Mouse (Mus musculus): Measurements from ENCODE around the gene Cd68. TPM values are rescaled to one million over a fixed set of nuclear protein-coding genes. Genes with fewer than 3 reads are reported as not detected.
A peak's percentile ranks its signal among the peaks of the same experiment; 100 is the strongest.

The Cd68 gene
- 3.7 and 4.5 TPM in 2 replicates for polyA plus RNA-seq (2012; rRNA removed)

DNA sequence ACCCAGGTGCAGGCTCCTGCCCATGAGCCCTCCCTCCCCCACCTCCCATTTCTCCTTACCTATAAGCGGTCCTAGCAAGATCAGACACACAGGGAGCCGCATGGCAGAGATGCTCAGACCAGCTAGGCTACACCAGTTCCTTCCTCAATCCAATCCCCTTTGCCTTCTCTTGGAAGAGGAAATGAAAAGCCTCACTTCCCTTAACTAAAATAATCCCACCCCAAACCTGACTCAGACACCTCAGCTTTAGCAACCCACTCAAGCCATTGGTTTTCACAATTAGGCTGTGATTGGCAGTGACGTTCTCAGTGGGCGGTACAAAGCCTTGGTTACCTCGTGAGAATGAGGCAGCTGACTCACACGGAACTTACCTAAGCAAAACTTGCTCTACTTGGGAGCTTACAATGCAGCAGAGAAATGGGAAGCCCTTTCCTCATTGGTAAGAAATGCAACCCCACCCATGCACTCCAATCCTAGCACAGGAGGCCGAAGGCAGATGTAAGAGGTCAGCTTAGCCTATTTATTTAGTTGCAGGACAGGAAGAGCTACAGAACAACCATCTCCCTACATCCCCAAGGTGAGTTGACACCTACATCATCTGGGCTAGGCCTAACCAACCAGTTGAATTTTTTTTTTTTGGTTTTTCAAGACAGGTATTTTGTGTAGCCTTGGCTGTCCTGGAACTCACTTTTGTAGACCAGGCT lies at the start of gene Cd68:
Gene Cd68, minus strand, starts transcription at position 193 of the 704 bp plus-strand sequence.
- TF ChIP-seq CTCF (IDR thresholded peaks at IDR 0.05; ENCODE audit: borderline replicate concordance, insufficient read depth, low read depth, low read length), result no peak
- TF ChIP-seq POLR2A (IDR thresholded peaks at IDR 0.05; ENCODE audit: borderline replicate concordance, insufficient read depth, low read length), result no peak
- no peak within 1 kb of the TSS for H3K4me3 ChIP-seq (replicated peaks; ENCODE audit: insufficient read depth, low read depth, low read length)
- H3K27me3 ChIP-seq (ENCODE audit: control insufficient read depth, insufficient read depth, low read length), result no peaks in the 10 kb centered on the region
- WGBS, result 42% methylated on average over 7 of the region's 7 CpGs
- H3K27ac ChIP-seq (ENCODE audit: insufficient read depth, low read length), result no peak within 1 kb of the TSS
- DNase-seq, result no peak
- peaks cover 3% of the 10 kb centered on the region; the same call in 1 of the 2 replicates for H3K4me1 ChIP-seq (ENCODE audit: control insufficient read depth, insufficient read depth, low read length)

DNA sequence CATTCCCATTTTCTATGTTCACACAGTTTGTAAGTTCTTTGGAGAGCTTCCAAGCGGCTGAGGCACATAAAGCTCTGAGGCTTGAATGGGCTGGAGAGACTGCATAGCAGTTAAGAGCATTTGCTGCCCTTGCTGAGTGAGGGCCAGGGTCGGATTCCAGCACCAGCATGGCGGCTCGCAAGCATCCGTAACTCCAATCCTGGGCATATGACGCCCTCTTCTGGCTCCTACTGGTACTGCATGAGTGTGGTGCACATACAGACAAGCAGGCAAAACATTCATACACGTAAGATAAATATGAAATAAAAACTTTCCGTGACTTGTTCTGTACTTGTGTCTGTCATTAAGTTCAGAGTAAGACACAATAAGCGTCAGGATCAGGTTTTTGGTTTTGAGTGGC lies 49.5 kb upstream of the Cd68 start:
- Histone ChIP-seq H3K4me3 (replicated peaks; ENCODE audit: insufficient read depth, low read depth, low read length) (no peak overlapping the region), H3K27ac (ENCODE audit: insufficient read depth, low read length) (no peak overlapping the region), H3K27me3 (ENCODE audit: control insufficient read depth, insufficient read depth, low read length) (no peaks in the 10 kb centered on the region), H3K4me1 (ENCODE audit: control insufficient read depth, insufficient read depth, low read length) (0 out of 2 replicates have a peak, but pooled peaks cover 1% of the 10 kb centered on the region)
- TF ChIP-seq CTCF (IDR thresholded peaks at IDR 0.05; ENCODE audit: borderline replicate concordance, insufficient read depth, low read depth, low read length) (peak; percentile 50; the same call in 1 of the 2 replicates), POLR2A (IDR thresholded peaks at IDR 0.05; ENCODE audit: borderline replicate concordance, insufficient read depth, low read length) (no peak)
- WGBS, result 59% methylated on average over 9 of the region's 9 CpGs
- no peak for DNase-seq

DNA sequence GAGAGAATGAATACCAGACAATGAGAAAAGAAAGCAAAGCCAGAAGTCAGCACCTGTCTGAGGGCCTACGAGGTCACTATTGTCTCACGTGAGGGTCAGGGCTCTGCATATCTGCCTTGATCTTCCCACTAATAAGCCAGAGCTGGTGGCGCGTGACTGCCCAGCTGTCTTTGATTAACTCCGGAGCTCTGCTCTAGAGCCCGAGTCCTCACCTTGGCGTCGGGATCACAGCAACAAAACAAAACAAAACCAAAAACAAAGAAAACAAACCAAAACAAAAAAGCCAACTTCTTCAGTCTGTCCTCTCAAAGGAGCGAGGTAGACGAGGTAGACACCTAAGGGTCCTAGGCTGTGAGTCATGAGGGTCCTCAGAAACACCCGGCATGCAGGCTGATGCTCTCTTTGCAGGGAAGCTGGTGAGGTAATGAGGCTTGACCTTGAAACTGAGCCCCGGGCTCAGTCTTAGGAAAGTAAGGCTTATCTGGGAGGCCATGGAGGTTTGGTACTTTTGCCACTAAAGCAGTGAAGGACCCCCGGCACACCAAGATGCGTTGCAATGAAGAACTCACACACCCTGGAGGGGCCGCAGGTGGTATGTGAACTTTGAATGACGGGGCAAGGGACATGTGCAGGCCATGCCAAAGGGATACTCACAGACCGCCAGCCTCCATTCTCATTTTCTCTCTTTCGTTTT lies 48.8 kb upstream of the Cd68 start:
- no peak for TF ChIP-seq POLR2A (IDR thresholded peaks at IDR 0.05; ENCODE audit: borderline replicate concordance, insufficient read depth, low read length)
- no peak for TF ChIP-seq CTCF (IDR thresholded peaks at IDR 0.05; ENCODE audit: borderline replicate concordance, insufficient read depth, low read depth, low read length)
- 76% methylated on average over 18 of the region's 18 CpGs for WGBS

DNA sequence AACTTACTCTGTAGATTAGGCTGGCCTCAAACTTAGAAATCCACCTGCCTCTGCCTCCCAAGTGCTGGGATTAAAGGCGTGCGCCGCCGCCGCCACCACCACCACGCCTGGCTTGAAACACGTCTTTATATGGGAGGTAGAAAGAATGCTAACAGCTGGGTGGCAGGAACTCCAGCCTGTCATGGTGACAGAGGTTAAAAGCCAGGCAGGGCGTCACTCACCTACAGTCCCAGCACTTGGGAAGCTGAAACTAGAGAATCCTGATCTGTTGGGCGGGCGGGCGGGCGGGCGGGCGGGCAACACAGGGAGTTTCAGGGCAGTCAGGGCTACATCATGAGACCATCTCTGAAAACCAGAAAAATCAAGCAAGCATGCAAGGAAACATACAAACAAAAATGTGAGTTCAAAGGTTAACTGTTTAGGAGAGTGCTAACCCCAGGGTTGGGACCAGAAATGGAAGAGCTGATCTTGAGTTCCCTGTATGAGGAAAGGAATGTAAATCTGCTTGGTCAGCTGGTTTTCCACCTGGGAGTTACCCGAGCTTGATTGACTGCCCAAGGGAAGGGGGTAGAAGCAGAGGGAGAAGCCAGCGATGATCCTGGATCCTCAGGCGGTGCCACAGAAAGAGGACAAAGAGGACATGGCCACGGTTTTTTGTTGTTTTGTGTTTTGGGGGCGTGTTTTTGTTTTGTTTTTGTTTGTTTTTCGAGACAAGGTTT lies 47.2 kb upstream of the Cd68 start:
- DNase-seq, result no peak
- TF ChIP-seq CTCF (IDR thresholded peaks at IDR 0.05; ENCODE audit: borderline replicate concordance, insufficient read depth, low read depth, low read length) (no peak), POLR2A (IDR thresholded peaks at IDR 0.05; ENCODE audit: borderline replicate concordance, insufficient read depth, low read length) (no peak)
- WGBS, result 87% methylated on average over 20 of the region's 20 CpGs

More for the DNA sequence above, 48.8 kb upstream of the Cd68 start:
- Histone ChIP-seq H3K4me1 (ENCODE audit: control insufficient read depth, insufficient read depth, low read length) (peaks cover 5% of the 10 kb centered on the region; the same call in 1 of the 2 replicates), H3K27ac (ENCODE audit: insufficient read depth, low read length) (no peak overlapping the region), H3K4me3 (replicated peaks; ENCODE audit: insufficient read depth, low read depth, low read length) (no peak overlapping the region), H3K27me3 (ENCODE audit: control insufficient read depth, insufficient read depth, low read length) (no peaks in the 10 kb centered on the region)
- no peak for DNase-seq

DNA sequence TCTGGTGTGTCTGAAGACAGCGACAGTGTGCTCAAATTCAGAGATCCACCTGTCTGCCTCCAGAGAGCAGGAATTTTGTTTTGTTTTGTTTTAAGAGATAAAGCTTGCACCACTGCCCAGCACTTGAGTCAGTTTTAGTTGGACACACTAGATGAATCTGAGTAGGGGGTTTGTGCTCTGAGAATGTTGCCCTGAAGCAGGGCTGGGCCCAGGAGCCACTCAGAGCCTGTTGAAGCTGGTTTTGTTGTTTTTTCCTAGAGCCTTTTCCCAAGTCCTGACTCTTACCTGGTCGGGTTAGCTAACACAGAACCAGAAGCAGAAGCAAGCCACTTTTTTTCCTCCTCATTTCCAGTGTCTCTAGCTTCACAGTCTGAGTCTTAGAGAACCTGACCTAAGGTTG lies 45.1 kb upstream of the Cd68 start:
- H3K4me3 ChIP-seq (replicated peaks; ENCODE audit: insufficient read depth, low read depth, low read length), result no peak overlapping the region
- H3K27ac ChIP-seq (ENCODE audit: insufficient read depth, low read length), result no peak overlapping the region
- 97% methylated on average over 2 of the region's 2 CpGs for WGBS
- no peaks in the 10 kb centered on the region for H3K27me3 ChIP-seq (ENCODE audit: control insufficient read depth, insufficient read depth, low read length)
- H3K4me1 ChIP-seq (ENCODE audit: control insufficient read depth, insufficient read depth, low read length), result peaks cover 34% of the 10 kb centered on the region
- DNase-seq, result no peak
- TF ChIP-seq POLR2A (IDR thresholded peaks at IDR 0.05; ENCODE audit: borderline replicate concordance, insufficient read depth, low read length), result no peak
- no peak for TF ChIP-seq CTCF (IDR thresholded peaks at IDR 0.05; ENCODE audit: borderline replicate concordance, insufficient read depth, low read depth, low read length)

More for the DNA sequence above, 47.2 kb upstream of the Cd68 start:
- Histone ChIP-seq H3K27me3 (ENCODE audit: control insufficient read depth, insufficient read depth, low read length) (no peaks in the 10 kb centered on the region), H3K4me1 (ENCODE audit: control insufficient read depth, insufficient read depth, low read length) (peaks cover 20% of the 10 kb centered on the region), H3K4me3 (replicated peaks; ENCODE audit: insufficient read depth, low read depth, low read length) (no peak overlapping the region), H3K27ac (ENCODE audit: insufficient read depth, low read length) (no peak overlapping the region)

DNA sequence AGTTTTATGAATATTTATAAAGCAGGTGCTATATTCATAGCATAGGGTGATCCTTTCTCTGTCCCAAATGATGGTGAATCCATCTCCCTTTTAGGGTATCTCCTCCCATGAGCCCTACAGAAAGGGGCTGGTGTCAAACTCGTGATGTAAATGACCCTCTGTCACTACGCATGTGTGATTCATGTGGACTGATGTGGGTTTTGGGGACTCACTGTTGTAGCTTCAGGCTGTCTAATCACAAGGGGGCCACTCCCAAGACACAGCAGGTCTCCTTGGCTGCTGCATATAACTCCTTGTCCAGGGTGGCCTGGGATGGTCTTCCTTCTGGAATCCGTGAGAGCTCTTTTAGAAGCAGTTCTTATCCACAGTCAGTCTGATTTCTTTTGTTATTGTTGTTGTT lies 44.5 kb upstream of the Cd68 start:
- Histone ChIP-seq H3K4me1 (ENCODE audit: control insufficient read depth, insufficient read depth, low read length) (peaks cover 34% of the 10 kb centered on the region), H3K4me3 (replicated peaks; ENCODE audit: insufficient read depth, low read depth, low read length) (no peak overlapping the region), H3K27me3 (ENCODE audit: control insufficient read depth, insufficient read depth, low read length) (no peaks in the 10 kb centered on the region), H3K27ac (ENCODE audit: insufficient read depth, low read length) (no peak overlapping the region)
- TF ChIP-seq POLR2A (IDR thresholded peaks at IDR 0.05; ENCODE audit: borderline replicate concordance, insufficient read depth, low read length) (no peak), CTCF (IDR thresholded peaks at IDR 0.05; ENCODE audit: borderline replicate concordance, insufficient read depth, low read depth, low read length) (no peak)
- no peak for DNase-seq
- WGBS, result 74% methylated on average over 3 of the region's 3 CpGs

DNA sequence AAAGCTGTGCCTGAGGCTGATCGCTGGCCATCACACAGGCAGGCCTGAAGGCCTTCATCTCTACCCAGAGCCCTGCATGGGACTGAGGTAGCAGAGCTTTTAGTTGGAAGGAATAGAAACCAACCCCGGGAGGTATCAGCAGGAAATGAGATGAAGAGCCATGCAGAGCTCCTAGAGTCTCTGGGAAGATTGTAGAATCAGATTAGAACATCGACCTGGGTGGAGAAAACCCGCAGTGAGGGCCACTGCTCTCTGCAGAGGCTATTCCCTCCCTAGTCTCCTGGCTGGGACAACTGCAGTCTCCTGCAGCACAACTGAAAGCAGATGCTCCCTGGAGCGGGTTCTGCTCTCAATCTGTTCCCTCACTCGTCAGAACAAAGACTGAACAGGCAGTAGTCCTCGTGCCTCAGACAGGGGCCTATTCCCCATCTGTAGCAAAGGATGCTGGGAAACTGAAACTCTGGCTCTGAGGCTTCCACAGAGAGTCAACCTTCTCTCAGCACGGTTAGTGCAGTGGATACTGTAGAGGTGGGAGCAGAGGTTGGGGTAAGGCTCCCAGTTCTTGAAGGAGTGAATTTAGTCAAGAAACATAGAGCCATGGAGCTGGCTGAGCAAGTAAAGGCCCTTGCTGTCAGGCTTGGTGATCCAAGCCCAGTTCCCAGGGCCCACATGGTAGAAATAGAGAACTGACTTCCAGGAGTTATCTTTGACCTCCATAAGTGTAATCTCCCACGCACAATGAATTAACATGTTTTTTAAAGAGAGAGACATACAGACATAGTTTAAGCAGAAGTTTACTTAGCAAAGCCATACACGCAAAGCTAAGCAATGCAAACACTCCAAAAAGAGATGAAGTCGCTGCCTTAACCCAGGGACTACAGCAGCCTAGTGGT lies 43.8 kb upstream of the Cd68 start:
- peak overlapping the region; percentile 76 for H3K27ac ChIP-seq (ENCODE audit: insufficient read depth, low read length)
- DNase-seq, result peak in 1 of 2 experiments; percentile 29
- H3K27me3 ChIP-seq (ENCODE audit: control insufficient read depth, insufficient read depth, low read length), result no peaks in the 10 kb centered on the region
- WGBS, result 40% methylated on average over 11 of the region's 11 CpGs
- no peak overlapping the region for H3K4me3 ChIP-seq (replicated peaks; ENCODE audit: insufficient read depth, low read depth, low read length)
- peaks cover 34% of the 10 kb centered on the region for H3K4me1 ChIP-seq (ENCODE audit: control insufficient read depth, insufficient read depth, low read length)
- TF ChIP-seq POLR2A (IDR thresholded peaks at IDR 0.05; ENCODE audit: borderline replicate concordance, insufficient read depth, low read length) (no peak), CTCF (IDR thresholded peaks at IDR 0.05; ENCODE audit: borderline replicate concordance, insufficient read depth, low read depth, low read length) (no peak)

Data from cerebellum, adult 2 months (tissue).